Mouse (Mus musculus): ENCODE results near the gene Gm44503.

The Gm44503 gene

GRCm38 (mm10) chr9:72958521-72959450, at the start of gene Gm44503, which contains the start of gene Dyx1c1:
Gene Gm44503, plus strand, starts transcription at chr9:72958852.
Gene Dyx1c1, plus strand, starts transcription at chr9:72958785.
- DNase-seq = peak; percentile 80

- no peak for DNase-seq
These were observed 47.3 kb upstream of the Gm44503 start for GRCm38 (mm10) chr9:72911381-72911780.

- no peak for DNase-seq
These were observed 45.1 kb upstream of the Gm44503 start for GRCm38 (mm10) chr9:72913551-72913950.

- DNase-seq = peak; percentile 4
These were observed 42.9 kb upstream of the Gm44503 start for GRCm38 (mm10) chr9:72915728-72916127.

GRCm38 (mm10) chr9:72923068-72923467, 35.6 kb upstream of the Gm44503 start:
- DNase-seq = no peak

GRCm38 (mm10) chr9:72925021-72925934, 33.4 kb upstream of the Gm44503 start, which contains the start of gene Pygo1:
Gene Pygo1, plus strand, starts transcription at chr9:72925645.
- DNase-seq = peak; percentile 15

- no peak for DNase-seq
These were observed 32.8 kb upstream of the Gm44503 start for GRCm38 (mm10) chr9:72925935-72926258.

- DNase-seq = no peak
These were observed 27.4 kb upstream of the Gm44503 start for GRCm38 (mm10) chr9:72931166-72931790.

- no peak for DNase-seq
These were observed 23.3 kb upstream of the Gm44503 start for GRCm38 (mm10) chr9:72935309-72935708.

- DNase-seq = no peak
These were observed 22.4 kb upstream of the Gm44503 start for GRCm38 (mm10) chr9:72936301-72936700.

- no peak for DNase-seq
These were observed 15.2 kb upstream of the Gm44503 start for GRCm38 (mm10) chr9:72943424-72943823.

GRCm38 (mm10) chr9:72944286-72944685, 14.4 kb upstream of the Gm44503 start:
- DNase-seq = no peak

- no peak for DNase-seq
These were observed 11.6 kb upstream of the Gm44503 start for GRCm38 (mm10) chr9:72947010-72947409.

- DNase-seq = no peak
These were observed 9.1 kb upstream of the Gm44503 start for GRCm38 (mm10) chr9:72949572-72949971.

GRCm38 (mm10) chr9:72954746-72955145, 3.9 kb upstream of the Gm44503 start:
- DNase-seq = peak; percentile 37

GRCm38 (mm10) chr9:72955546-72955945, 3.1 kb upstream of the Gm44503 start:
- DNase-seq = peak; percentile 66

GRCm38 (mm10) chr9:72961346-72961745, 2.7 kb downstream of the Gm44503 start:
- DNase-seq = no peak

- DNase-seq = peak; percentile 76
These were observed 3.3 kb downstream of the Gm44503 start for GRCm38 (mm10) chr9:72961959-72962358.

- DNase-seq = peak; percentile 63
These were observed 9.9 kb downstream of the Gm44503 start for GRCm38 (mm10) chr9:72968349-72969061.

GRCm38 (mm10) chr9:72969874-72970273, 11.2 kb downstream of the Gm44503 start:
- DNase-seq = peak; percentile 36

- no peak for DNase-seq
These were observed 13.8 kb downstream of the Gm44503 start for GRCm38 (mm10) chr9:72972435-72972834.

- no peak for DNase-seq
These were observed 14.3 kb downstream of the Gm44503 start for GRCm38 (mm10) chr9:72972984-72973383.
